Mouse (Mus musculus) heart, adult 18-20 months (tissue): Measurements from ENCODE around the gene Gm6217. TPM values are rescaled to one million over a fixed set of nuclear protein-coding genes. Genes with fewer than 3 reads are reported as not detected.
"Not testable (repeated sequence)": the region's sequence is repeated elsewhere in the genome, so short reads cannot be mapped to it uniquely, and the experiment has no call there.

Experiments used
- DNase-seq, 2 experiments: peaks; one replicate each; pipeline ENCODE4 v3.0.0; 2021 to 2022; ENCODE audit warnings: mixed read lengths in 1 of 2
- long read RNA-seq, 2 experiments: library from polyadenylated mRNA; stranded (forward); transcript quantifications; one replicate each; pipeline ENCODE4 v2.0.0; 2021
- total RNA-seq, 2 experiments: library from RNA; stranded (reverse); gene quantifications; 2 replicates each; pipeline ENCODE4 v1.2.3; 2021

The Gm6217 gene
- total RNA-seq: not detected
- long read RNA-seq, experiment 1: 0 reads
- long read RNA-seq, experiment 2: 0 reads

GRCm38 (mm10) chr1:82931326-82931725 is at the start of gene Gm6217:
Gene Gm6217 (minus strand): TSS chr1:82931399.
- not testable (repeated sequence) for DNase-seq

DNA sequence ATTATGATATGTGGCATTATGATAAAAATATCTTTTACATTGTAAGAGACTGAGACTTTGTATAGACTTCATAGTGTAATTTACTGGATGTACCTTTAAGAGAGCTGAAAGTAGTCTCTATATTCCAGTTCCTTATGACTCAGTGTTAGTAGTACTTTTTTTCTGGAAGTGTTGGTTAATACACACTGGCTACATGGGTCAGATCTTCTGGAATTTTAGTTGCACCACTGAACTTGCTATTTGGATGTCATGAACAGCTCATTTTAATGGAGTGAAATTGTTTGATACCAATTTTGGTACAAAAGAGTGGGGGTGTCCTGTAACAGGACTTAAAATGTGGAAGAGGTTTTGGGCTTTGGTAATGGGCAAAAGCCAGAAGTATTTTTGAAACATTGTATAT is 46.6 kb upstream of the Gm6217 start:
- no peak for DNase-seq

- DNase-seq: peak in 1 of 2 experiments; percentile 8
Measured at GRCm38 (mm10) chr1:82975750-82976149, 44.6 kb upstream of the Gm6217 start.

- peak in 1 of 2 experiments; percentile 7 for DNase-seq
Measured at GRCm38 (mm10) chr1:82974342-82974741, 43.1 kb upstream of the Gm6217 start.

DNA sequence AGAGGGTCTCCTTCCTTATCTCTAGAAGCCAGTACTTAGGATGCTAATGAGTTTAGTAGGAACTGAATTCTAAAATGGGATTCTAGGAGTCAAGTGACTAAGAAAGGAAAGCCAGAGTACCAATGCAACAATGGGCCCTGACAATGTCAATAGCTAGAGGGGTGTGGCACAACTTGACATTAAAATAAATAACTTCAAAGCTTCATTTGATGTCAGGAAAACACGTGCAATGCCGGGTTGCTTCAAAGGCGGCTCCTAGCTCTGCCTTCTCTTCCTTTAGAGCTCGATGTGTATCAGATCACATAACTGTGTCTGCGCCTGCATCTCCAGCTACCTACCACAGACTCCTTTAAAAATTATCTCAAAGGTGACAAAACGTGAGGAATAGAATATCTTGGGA is 42.7 kb upstream of the Gm6217 start:
- no peak for DNase-seq

GRCm38 (mm10) chr1:82973244-82973643 is 42.0 kb upstream of the Gm6217 start:
- DNase-seq: no peak

GRCm38 (mm10) chr1:82972046-82972445 is 40.8 kb upstream of the Gm6217 start:
- DNase-seq: peak; percentile 36 to 47

- DNase-seq: no peak
Measured at GRCm38 (mm10) chr1:82966413-82966812, 35.2 kb upstream of the Gm6217 start.

DNA sequence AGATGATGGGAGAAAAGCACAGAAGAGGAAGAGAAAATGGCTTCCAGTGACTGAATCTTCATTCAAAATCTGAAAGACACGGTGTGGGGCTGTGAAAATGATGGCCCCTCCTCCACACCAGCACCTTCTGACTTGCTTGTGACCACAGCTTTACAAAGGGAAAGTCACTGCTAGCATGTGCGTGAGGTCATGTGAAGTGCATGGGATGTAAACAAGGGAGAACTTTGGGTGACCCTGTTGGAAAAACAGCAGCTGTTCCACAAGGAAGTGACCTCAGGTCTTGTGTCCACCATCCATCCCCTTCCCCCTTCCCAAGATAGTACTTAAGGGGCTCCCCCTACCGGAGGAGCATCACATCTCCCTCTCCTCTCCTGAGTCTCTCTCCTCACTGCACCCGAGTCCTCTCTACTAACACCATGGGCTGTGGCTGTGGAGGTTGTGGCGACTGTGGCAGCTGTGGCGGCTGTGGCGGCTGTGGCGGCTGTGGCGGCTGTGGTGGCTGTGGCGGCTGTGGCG is 28.7 kb upstream of the Gm6217 start, which contains the start of gene Gm47955:
TSS of gene Gm47955 (plus strand) at position 417 of the 516 bp plus-strand sequence.
- DNase-seq: no peak

- not testable (repeated sequence) for DNase-seq
Measured at GRCm38 (mm10) chr1:82955913-82956312, 24.7 kb upstream of the Gm6217 start, which contains the start of gene Gm7544. Gene Gm7544 (minus strand): TSS chr1:82956013.

GRCm38 (mm10) chr1:82948601-82949000 is 17.4 kb upstream of the Gm6217 start:
- DNase-seq: no peak

DNA sequence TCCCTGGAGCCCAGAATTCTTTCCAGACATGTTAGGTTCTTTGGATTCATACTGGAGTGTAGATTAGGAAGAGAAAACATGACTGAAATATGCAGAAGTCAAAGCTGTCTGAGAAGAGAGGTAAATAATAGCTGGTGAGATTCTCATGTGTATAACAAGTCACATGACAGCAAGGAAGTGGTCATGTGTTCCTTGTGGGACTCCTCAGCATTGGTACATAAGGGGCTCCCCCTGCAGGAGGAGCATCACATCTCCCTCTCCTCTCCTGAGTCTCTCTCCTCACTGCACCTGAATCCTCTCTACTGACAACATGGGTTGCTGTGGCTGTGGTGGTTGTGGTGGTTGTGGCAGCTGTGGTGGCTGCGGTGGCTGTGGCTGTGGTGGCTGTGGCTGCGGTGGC is 14.8 kb upstream of the Gm6217 start:
- DNase-seq: not testable (repeated sequence)

- DNase-seq: not testable (repeated sequence)
Measured at GRCm38 (mm10) chr1:82943295-82943694, 12.1 kb upstream of the Gm6217 start, which contains the start of gene A030003K21Rik. Gene A030003K21Rik (minus strand): TSS chr1:82943388.

GRCm38 (mm10) chr1:82942505-82942904 is 11.3 kb upstream of the Gm6217 start:
- DNase-seq: not testable (repeated sequence)

DNA sequence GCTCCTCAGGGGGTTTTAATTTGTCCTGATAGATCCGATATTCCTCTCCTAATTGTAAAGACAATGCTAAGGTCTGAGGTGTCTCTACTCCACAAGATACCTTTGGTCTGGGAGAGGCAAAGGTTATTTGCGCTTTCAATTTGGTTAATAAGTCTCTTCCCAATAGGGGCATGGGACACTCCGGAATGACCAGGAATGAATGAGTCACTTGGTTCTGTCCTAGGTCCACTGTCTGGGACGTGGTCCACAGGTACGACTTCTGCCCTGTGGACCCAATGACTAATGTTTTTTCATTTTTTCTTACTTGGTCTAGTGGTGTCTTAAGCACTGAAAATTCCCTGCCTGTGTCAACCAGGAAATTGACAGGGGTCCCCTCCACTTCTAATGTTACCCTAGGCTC is 7.5 kb upstream of the Gm6217 start:
- DNase-seq: no peak

DNA sequence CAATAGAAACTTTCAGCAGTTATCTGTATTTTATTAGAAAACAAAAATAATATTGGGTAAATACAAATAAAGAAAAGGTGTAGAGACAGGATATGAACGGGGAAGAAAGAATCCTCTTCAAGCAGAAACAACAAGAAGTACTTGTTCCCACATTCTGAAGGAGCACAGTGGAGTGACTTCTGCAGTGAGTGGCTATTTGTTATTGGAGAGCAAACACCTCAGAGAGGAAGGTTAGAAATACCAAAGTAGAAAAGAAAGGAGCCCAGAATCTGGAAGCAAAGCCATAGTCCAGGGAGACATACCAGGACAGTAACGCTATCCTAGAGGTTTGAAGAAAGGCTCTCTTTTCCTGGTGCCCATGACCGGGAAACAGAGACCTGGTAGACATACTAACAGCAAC is 641 bp downstream of the Gm6217 start:
- DNase-seq: not testable (repeated sequence)

DNA sequence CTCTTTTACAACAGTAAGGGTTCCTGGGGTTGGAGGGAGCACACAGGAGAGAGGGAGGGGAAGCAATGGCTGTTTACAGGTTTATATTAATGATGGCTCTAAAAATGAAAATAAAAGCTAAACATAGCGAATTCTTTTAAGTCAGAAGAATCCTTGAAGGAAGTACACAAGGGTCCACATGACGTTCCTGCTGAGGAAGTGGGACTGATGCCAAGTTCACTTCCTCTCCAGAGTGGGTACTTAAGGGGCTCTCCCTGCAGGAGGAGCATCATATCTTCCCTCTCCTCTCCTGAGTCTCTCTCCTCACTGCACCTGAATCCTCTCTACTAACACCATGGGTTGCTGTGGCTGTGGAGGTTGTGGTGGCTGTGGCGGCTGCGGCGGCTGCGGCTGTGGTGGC is 6.5 kb downstream of the Gm6217 start, which contains the start of gene A030014E15Rik:
TSS of gene A030014E15Rik (plus strand) at position 268 of the 400 bp plus-strand sequence.
- peak in 1 of 2 experiments; percentile 18 for DNase-seq

DNA sequence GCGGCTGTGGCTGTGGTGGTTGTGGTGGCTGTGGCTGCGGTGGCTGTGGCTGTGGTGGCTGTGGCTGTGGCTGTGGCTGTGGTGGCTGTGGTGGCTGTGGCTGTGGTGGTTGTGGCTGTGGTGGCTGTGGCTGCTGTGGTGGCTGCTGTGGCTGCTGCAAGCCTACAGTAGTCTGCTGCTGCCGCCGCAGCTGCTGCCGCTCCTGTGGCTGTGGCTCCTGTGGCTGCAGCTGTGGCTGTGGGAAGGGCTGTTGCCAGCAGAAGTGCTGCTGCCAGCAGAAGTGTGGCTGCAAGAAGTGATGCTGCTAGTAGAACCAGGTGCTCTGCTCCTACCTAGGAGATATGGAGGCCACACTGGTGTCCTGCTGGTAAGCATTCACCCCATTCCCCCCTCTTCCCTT is 17.8 kb downstream of the Gm6217 start:
- not testable (repeated sequence) for DNase-seq

DNA sequence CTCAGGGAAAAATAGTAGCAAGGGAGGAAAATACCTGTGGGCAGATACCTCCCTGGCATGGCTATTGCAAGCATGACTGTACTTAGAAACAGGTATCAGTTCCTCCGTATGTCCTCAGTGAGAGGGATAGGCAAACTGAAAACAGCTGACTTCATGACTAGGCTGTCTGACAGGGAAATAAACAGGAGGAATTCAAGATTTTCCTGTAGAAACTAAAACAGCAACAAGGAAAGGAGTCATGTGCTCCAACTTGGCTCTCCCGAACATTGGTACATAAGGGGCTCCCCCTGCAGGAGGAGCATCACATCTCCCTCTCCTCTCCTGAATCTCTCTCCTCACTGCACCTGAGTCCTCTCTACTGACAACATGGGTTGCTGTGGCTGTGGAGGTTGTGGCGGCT is 18.2 kb downstream of the Gm6217 start, which contains the start of gene A030005L19Rik:
TSS of gene A030005L19Rik (plus strand) at position 301 of the 400 bp plus-strand sequence.
- DNase-seq: no peak

DNA sequence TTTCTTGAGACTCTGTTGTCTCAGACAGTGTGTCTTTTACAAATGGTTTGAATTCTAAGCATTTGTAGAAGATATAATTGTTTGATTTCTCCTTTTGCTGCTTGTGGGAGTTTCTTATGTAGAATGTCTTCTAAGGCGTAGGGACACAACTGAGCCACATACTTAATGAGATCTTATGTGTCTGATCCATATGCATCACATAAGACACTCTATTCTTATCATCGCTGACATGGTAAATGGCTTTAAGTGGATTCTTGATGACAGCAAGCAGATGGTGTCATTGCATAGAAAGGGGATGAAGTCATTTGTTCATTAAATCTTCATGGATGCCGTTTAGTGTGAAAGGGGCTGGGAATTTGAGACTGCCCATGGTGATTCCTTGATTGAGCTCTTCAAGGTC is 25.3 kb downstream of the Gm6217 start:
- DNase-seq: no peak

- no peak for DNase-seq
Measured at GRCm38 (mm10) chr1:82901201-82901600, 30.0 kb downstream of the Gm6217 start.

DNA sequence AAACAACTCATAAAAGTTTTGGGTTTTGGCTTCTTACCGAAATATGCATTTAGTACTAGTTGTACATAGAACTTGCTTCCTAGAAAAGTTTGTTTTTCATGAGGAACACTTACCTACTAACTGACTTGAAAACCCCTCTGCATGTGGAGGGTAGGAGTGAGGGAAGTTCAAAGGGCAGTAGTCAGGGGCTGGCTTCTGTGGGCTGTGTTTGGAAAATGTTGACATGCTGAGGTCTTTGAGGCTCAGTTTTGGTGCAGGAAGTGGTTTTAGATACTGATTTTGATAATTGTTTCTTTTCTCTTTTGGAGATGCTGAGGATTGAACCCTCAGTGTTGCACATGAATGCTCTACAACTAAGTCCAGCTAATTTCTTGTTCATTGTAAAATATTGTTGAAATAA is 30.6 kb downstream of the Gm6217 start:
- DNase-seq: no peak

- DNase-seq: no peak
Measured at GRCm38 (mm10) chr1:82893269-82893668, 37.9 kb downstream of the Gm6217 start.
